Mouse (Mus musculus) liver, adult (tissue): ENCODE data around the gene Mllt10.

Source experiments
- GATA4 ChIP-seq: IDR thresholded peaks from 2 replicates; pipeline ENCODE4 v1.6.1; 2014; ENCODE audit warnings: mild to moderate bottlenecking, low read length; ENCODE audit not compliant: insufficient replicate concordance

Gene Mllt10

DNA sequence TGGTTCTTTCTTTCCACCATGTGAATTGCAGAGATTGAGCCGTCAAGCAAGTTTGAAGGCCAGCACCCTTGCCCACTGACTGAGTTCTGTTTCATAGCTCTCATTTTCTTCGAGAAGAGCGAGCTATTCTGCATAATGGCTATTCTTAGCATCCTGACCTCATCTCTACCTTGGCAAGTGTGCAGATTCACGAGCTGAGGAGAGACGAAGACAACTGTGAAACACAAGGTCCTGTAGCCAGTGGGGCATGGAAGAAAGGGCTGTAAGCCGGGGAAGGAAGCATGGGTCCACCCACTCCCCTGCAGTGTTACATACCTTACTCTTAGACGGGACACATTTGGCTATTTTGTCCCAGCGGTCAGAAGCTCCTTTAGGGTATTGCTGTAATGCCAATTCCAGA is 164.1 kb downstream of the Mllt10 start:
- no peak for TF ChIP-seq GATA4

DNA sequence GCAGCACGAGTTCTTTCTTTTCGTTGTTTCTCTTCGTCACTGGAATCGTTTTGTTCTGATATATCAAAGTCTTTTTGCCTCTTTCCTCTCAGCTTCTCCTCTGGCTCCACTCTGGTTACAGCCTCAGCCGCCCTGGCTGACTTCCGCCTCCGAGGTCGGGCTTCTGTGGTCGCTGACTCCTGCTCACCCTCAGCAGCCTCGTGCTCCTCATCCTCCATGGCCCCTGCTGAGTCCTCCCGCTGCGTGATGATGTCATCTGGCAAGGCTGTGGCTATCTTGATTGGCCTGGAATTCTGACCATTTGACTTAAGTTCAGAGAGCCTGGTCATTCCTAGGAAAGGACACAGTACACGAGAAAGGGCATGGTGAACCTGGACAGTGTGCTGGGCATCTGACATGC is 164.5 kb downstream of the Mllt10 start:
- no peak for TF ChIP-seq GATA4

DNA sequence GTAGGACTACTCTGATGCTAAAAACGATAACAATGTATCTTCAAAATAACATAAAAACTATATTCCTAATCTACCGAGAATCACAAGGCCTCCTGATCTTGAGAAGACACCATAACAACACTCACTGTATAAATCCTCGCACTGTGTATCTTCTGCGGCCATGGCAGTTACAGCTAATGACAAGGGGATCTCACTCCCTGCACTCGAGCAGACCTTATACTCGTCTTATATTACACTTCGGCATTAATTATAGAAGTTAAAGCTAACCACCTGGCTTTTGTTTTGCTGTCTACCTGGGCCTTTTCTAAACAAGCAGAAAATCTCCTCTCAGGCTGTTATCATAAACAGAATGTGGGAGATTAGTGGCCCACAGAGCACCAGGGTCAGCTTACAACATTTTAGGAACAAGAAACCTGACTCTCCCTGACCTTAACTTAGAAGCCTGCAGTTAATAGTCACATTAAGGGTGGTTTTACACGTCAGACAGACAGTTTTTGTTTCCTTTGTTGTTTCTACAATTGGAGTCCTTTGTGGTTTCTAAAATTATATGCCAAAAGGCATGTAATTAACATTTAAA is 173.5 kb downstream of the Mllt10 start:
- TF ChIP-seq GATA4, result no peak

DNA sequence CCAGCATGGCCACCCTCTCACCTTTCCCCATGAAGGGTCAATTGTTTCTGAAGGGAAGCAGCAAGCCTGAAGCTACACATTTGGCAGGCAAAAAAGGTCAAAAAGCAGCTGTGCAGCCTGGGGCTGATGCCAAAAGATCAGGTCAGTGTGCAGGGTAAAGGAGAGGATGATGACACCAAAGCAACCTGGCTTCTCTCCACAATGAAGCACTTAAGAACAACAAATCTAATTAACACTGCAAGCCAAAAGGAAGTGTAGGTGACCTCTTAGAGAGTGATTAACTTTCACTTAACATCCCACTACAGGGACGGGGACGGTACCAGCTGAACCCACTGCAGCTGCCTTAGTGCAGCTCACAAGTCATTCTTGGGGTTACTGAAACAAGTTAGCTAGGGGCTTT is 174.2 kb downstream of the Mllt10 start:
- TF ChIP-seq GATA4, result no peak

DNA sequence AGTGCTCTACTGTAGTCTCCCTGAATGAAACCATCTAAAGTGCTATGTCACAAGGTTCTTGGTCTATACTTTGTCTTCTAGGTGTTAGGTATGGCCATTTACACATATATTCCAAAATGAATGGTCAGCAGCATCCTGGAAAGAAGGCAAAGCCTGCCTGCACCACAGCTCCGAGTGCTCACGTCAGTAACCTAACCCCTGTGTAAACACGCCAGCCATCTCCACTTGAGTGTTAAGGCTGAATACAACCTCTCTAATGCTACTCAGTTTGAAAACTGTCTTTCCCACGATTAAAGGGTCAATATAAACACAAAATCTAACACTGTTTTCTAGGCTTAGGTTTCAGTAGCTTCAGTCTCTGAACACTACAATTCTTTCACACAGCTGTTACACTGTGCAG is 176.1 kb downstream of the Mllt10 start:
- TF ChIP-seq GATA4, result no peak

DNA sequence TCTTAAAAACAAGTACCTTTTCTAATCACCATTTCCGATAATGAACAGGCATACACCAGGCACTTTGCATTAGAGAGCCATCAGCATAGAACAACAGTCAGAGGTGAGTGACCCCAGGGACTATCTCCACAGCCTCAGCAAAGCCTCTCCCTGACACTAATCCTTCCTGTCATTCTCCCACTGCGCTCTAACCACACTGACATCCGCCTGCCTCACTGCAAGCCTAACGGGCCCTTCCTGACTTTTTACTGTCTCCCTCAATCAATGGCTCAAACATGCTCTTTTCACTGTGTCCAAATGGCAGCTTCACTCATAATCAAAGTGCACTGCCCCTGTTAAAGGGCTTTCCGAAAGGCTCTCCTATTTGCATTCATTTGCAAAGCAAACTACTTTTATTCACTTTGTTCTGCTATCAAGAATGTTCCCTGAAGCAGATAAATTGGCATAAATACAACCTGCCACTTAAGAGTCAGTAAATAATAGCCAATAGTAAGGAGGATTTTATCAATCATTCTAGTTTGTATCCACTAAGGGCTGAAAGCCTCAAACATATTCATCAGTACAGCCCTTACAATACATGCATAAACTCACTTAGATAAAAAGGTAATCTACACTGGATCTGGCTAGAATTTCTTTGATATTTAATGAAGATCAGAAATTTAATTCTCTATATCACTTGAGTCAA is 178.0 kb downstream of the Mllt10 start:
- no peak for TF ChIP-seq GATA4

DNA sequence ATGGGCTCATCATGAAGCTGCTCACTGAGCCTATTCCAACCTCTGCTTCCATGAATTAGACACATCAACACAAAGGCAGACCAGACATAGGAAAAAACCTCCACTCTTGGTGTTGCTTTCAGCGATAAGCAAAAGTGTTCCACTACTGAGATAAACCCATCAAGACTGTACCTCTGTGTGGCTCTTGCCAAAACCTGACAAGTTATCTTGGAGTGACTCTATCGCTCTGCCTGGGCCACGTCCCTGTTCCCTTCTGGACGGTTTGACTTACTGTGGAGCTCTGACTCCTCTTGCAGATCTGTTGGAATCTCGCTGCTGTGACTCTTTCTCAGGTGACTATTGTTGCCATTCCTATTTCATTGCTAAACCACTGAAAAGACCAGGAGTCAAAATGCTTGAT is 180.5 kb downstream of the Mllt10 start:
- no peak for TF ChIP-seq GATA4

DNA sequence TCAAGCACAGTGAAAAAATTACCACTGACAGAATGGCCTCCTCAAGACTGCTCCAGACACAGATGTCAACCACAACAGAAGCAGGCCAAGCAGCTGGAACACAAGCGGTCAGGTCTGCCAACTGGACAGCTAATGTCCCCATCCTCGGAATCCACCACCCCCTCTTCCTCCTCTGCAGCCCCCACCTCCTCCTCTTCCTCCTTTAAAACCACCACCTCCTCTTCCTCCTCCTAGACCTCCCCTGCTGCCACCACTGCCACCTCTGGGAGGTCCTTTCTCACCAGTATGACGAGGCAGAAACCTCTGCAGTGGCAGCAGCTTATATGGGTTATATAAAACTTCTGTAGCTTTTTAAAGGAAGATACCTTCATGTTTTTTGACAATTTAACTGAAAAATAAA is 194.2 kb downstream of the Mllt10 start:
- TF ChIP-seq GATA4, result no peak
